Mouse (Mus musculus) thymus, adult 2 months (tissue): ENCODE measurements around the gene Kxd1. TPM values are rescaled to one million over a fixed set of nuclear protein-coding genes. Genes with fewer than 3 reads are reported as not detected.

Experiments
- DNase-seq: peaks from one replicate; pipeline ENCODE4 v3.0.0; 2021
- H3K27ac ChIP-seq: fragments of 200-500 bp; 2 replicates; pipeline ENCODE4 v1.5.1; 2012; ENCODE audit warnings: low read length, control low read depth; ENCODE audit not compliant: control insufficient read depth, insufficient read depth
- H3K27me3 ChIP-seq: fragments of 200-500 bp; 2 replicates; pipeline ENCODE4 v1.6.1; 2012; ENCODE audit warnings: mild to moderate bottlenecking, low read length, moderate library complexity, mixed read lengths; ENCODE audit not compliant: control insufficient read depth, insufficient read depth
- H3K36me3 ChIP-seq: fragments of 200-500 bp; 2 replicates; pipeline ENCODE4 v1.6.1; 2012; ENCODE audit warnings: mild to moderate bottlenecking, low read length, moderate library complexity; ENCODE audit not compliant: control insufficient read depth, insufficient read depth
- H3K4me1 ChIP-seq: fragments of 200-500 bp; replicated peaks from 2 replicates; pipeline ENCODE4 v1.6.1; 2012; ENCODE audit warnings: low read length; ENCODE audit not compliant: control insufficient read depth, insufficient read depth
- H3K4me3 ChIP-seq: fragments of 200-500 bp; 2 replicates; pipeline ENCODE4 v1.5.1; 2012; ENCODE audit warnings: mild to moderate bottlenecking, low read length, control low read depth, moderate library complexity; ENCODE audit not compliant: control insufficient read depth, insufficient read depth
- CTCF ChIP-seq: fragments of 200-500 bp; IDR thresholded peaks from 2 replicates; pipeline ENCODE4 v1.5.1; 2012; ENCODE audit warnings: mild to moderate bottlenecking, control low read depth, low read length, moderate library complexity, borderline replicate concordance; ENCODE audit not compliant: control insufficient read depth, poor library complexity, insufficient read depth; ENCODE audit errors: extremely low read depth
- POLR2A ChIP-seq: fragments of 200-500 bp; IDR thresholded peaks from 2 replicates; pipeline ENCODE4 v1.6.1; 2012; ENCODE audit warnings: mild to moderate bottlenecking, low read length, control low read depth, moderate library complexity; ENCODE audit not compliant: control insufficient read depth, poor library complexity, insufficient read depth; ENCODE audit errors: extremely low read depth
- WGBS: fragments of 180-500 bp; shearing (Covaris S2); methylation state at CpG from one replicate; pipeline ENCODE4 v1.1.7; 2018; 5-methylcytosine and 5-hydroxymethylcytosine counted together
- polyA plus RNA-seq: library from polyadenylated mRNA; depleted of rRNA; stranded (reverse); fragments of >200 nt; gene quantifications from 2 replicates; pipeline ENCODE4 v1.2.3, GENCODE M21; 2012

The Kxd1 gene
- polyA plus RNA-seq, 1 experiment, result 72.7 TPM

DNA sequence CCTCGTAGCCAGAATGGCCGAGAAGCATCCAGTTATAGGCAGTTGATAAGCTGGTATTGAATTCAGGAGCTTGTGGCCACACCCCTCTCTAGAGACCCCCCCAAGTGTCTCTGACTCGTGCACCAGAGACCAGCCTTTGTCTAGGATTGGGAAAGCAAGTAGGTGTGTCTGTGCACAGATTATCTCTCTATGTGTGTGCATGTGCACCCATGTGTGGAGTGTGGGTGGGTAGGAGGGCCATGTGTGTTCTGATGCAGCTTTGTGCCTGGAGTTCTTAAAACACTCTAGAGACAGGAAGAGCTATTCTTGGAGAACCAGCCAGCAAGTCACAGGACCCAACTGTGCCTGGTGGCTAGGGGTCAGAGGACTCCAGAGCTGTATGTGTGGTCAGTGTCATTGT lies 32.8 kb upstream of the Kxd1 start:
- Histone ChIP-seq H3K4me3 (no peak overlapping the region), H3K36me3 (no peaks in the 10 kb centered on the region), H3K27me3 (no peaks in the 10 kb centered on the region), H3K27ac (no peak overlapping the region), H3K4me1 (peaks cover 58% of the 10 kb centered on the region)
- DNase-seq, result no peak
- 87% methylated on average over 3 of the region's 3 CpGs for WGBS
- TF ChIP-seq CTCF (no peak), POLR2A (no peak)

DNA sequence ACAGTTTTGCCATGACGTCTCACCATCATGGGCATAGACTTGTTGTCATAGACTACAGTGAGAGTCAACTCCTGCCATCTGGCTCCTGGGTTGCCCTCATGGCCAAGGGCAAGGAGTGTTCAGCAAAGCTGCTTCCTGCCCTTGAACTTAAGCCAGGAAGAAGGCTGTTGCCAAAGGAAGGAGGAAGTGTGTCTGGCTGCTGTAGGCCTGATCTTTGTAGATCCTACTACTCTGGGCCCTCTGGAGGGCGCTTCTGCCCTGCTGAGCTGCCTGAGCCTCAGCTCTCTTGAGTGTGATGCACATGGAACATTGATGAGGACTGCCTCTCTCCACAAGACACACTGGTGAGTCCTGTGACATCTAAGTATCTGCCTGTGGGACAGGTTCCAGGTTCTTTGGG lies 32.3 kb upstream of the Kxd1 start:
- H3K4me1 ChIP-seq, result peaks cover 55% of the 10 kb centered on the region
- no peaks in the 10 kb centered on the region for H3K36me3 ChIP-seq
- WGBS, result 35% methylated on average over 2 of the region's 2 CpGs
- peak overlapping the region; percentile 2; the same call in 1 of the 2 replicates for H3K27ac ChIP-seq
- peak; percentile 69; the same call in 1 of the 2 replicates for TF ChIP-seq CTCF
- no peak for TF ChIP-seq POLR2A
- no peaks in the 10 kb centered on the region for H3K27me3 ChIP-seq
- H3K4me3 ChIP-seq, result no peak overlapping the region
- DNase-seq, result peak; percentile 39

DNA sequence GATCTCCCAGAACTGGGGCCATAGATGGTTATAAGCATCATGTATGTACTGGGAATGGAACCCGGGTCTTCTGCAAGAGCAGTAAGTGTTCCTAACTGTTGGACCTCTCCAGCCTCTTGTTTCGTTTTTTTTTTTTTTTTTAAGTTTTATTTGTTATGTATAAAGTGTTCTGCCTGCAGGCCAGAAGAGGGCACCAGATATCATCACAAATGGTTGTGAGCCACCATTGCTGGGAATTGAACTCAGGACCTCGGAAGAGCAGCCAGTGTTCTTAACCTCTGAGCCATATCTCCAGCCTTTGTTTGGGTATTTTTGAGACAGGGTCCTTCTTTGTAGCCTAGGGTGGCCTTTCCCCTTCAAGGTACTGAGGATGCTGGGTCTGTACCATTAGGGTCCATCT lies 31.2 kb upstream of the Kxd1 start:
- Histone ChIP-seq H3K27me3 (no peaks in the 10 kb centered on the region), H3K36me3 (no peaks in the 10 kb centered on the region), H3K27ac (no peak overlapping the region), H3K4me3 (no peak overlapping the region), H3K4me1 (peaks cover 54% of the 10 kb centered on the region)
- WGBS, result 68% methylated on average over 3 of the region's 3 CpGs
- no peak for TF ChIP-seq POLR2A
- TF ChIP-seq CTCF, result no peak
- no peak for DNase-seq

DNA sequence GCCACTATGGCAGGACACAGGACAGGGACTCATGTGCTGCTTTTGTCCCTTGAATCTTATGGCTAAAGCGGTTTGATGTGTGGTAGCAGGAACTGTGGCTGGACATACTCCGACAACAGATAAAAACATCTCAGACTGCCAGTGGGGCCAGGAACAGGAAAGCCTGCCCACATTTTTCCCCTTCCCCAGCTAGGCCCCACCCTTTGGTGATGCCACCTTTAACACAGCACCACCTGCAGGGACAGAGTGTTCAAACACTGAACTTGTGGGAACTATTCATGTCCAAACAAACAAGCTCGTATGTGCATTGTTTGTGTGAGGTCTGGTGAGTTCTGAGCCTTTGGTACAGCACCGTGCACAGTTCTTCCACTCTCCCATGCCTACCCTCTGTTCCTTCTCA lies 30.6 kb upstream of the Kxd1 start:
- Histone ChIP-seq H3K36me3 (no peaks in the 10 kb centered on the region), H3K27ac (peak overlapping the region; percentile 35; the same call in 1 of the 2 replicates), H3K4me1 (peaks cover 55% of the 10 kb centered on the region), H3K27me3 (no peaks in the 10 kb centered on the region), H3K4me3 (no peak overlapping the region)
- peak; percentile 78 for DNase-seq
- no peak for TF ChIP-seq CTCF
- TF ChIP-seq POLR2A, result no peak
- WGBS, result 7% methylated on average over 4 of the region's 4 CpGs

DNA sequence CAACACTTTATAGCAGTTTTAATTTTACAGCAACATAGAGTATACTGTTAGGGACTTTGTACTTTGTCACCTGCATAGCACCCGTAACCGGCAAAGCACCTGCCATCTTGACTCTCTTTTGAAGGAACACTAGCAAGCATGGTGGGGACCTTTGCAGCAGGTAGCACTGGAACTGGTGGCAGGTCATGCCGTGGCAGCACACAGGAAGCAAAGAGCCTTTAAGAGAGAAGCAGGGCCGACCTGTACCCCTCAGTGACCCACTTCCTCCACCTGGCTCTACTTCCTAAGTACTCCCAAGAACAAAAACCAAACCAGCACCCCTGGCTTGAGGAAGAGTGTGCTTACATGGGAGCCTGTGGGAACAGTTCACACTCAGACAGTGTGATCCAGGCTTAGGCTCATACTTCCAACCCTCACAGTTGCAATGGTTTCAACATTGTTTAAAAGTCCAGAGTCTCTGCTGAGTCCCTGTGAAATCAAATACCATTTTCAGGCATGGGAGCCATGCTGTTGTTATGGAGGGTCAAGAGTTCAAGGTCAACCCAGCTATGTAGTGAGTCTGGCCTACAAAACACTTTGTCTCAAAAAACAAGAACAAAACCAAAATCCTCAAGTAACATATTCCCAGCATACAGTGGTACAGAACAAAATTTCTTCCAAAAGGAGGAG lies 27.5 kb upstream of the Kxd1 start:
- 22% methylated on average over 4 of the region's 4 CpGs for WGBS
- no peaks in the 10 kb centered on the region for H3K27me3 ChIP-seq
- H3K27ac ChIP-seq, result peak overlapping the region; percentile 39
- no peak for TF ChIP-seq POLR2A
- no peak for TF ChIP-seq CTCF
- DNase-seq, result peak; percentile 37
- no peak overlapping the region for H3K4me3 ChIP-seq
- peaks cover 46% of the 10 kb centered on the region for H3K4me1 ChIP-seq
- H3K36me3 ChIP-seq, result no peaks in the 10 kb centered on the region

DNA sequence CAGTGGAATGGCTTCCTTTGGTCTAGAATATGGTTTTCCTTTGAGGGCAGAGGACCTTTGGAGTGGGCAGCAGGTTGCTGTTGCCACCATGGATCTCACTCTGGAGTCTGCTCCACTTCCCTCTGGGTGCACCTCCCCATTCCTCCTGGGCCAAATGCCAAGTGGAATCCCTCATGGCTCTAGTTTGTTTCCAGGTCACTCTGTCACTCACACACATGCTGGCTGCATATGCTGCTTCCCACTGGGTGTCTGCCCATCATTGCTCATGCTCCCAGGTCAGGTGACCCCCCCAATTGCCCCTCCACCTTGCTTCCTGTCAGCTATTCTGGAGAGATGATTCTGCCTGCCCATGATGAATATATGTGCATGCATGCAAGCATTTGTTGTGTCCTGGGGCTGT lies 26.0 kb upstream of the Kxd1 start:
- no peaks in the 10 kb centered on the region for H3K36me3 ChIP-seq
- peaks cover 41% of the 10 kb centered on the region for H3K4me1 ChIP-seq
- no peak for DNase-seq
- H3K27me3 ChIP-seq, result no peaks in the 10 kb centered on the region
- H3K4me3 ChIP-seq, result no peak overlapping the region
- peak overlapping the region; percentile 20; the same call in 1 of the 2 replicates for H3K27ac ChIP-seq
- no peak for TF ChIP-seq POLR2A
- no peak for TF ChIP-seq CTCF

DNA sequence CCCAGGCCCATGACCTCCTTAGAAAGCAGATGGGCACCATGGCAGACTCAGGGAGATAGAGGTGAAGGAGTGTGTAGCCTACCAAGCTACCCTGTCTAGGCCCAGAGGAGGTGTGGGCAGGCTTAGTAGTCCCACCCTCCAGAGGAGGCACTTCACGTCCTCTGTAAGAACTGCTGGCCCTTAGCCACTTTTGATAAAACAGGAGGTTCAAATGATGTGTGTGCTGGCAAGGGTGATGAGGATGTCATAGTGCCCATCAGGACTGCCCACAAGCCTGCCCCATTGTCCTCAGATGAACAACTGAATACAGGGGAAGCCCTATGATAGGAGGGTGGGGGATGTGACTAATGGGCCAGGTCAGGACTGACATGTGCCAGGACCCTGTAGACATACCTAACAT lies 25.1 kb upstream of the Kxd1 start:
- H3K4me1 ChIP-seq, result peaks cover 36% of the 10 kb centered on the region
- no peak for TF ChIP-seq CTCF
- no peak for TF ChIP-seq POLR2A
- no peaks in the 10 kb centered on the region for H3K27me3 ChIP-seq
- no peak overlapping the region for H3K4me3 ChIP-seq
- WGBS, result 86% methylated on average over 1 of the region's 1 CpGs
- H3K27ac ChIP-seq, result no peak overlapping the region
- H3K36me3 ChIP-seq, result no peaks in the 10 kb centered on the region
- DNase-seq, result no peak
